Mouse (Mus musculus) limb, embryonic 14.5 days (tissue): ENCODE data around the gene Cped1. TPM values are rescaled to one million over a fixed set of nuclear protein-coding genes. Genes with fewer than 3 reads are reported as not detected.

Source experiments
- ATAC-seq: fragments of 200-750 bp; cut with Nextera tagmentation; 2 replicates; pipeline ENCODE4 v1.8.0; 2017; ENCODE audit warnings: low read depth, moderate number of reproducible peaks, moderate TSS enrichment; ENCODE audit not compliant: low FRiP score
- DNase-seq: peaks from one replicate; pipeline ENCODE4 v3.0.0-alpha.2; 2015; ENCODE audit warnings: low spot score
- H3K27ac ChIP-seq: fragments of 300-500 bp; sonication (generic); replicated peaks from 2 replicates; pipeline ENCODE4 v1.5.1; 2014; ENCODE audit warnings: low read depth, mild to moderate bottlenecking, low read length, moderate library complexity, mixed read lengths
- H3K27me3 ChIP-seq: fragments of 300-500 bp; sonication (generic); 2 replicates; pipeline ENCODE4 v1.6.1; 2014; ENCODE audit warnings: low read length, mixed read lengths; ENCODE audit not compliant: control insufficient read depth, insufficient read depth
- H3K36me3 ChIP-seq: fragments of 300-500 bp; sonication (generic); 2 replicates; pipeline ENCODE4 v1.6.1; 2014; ENCODE audit warnings: mild to moderate bottlenecking, low read length, moderate library complexity, mixed read lengths; ENCODE audit not compliant: control insufficient read depth, insufficient read depth
- H3K4me1 ChIP-seq: fragments of 300-500 bp; sonication (generic); 2 replicates; pipeline ENCODE4 v1.6.1; 2014; ENCODE audit warnings: antibody characterized with exemption, low read length, mixed read lengths; ENCODE audit not compliant: control insufficient read depth, insufficient read depth
- H3K4me2 ChIP-seq: fragments of 300-500 bp; sonication (generic); replicated peaks from 2 replicates; pipeline ENCODE4 v1.6.1; 2014; ENCODE audit warnings: low read depth, mild to moderate bottlenecking, low read length, moderate library complexity; ENCODE audit not compliant: severe bottlenecking
- H3K4me3 ChIP-seq: fragments of 300-500 bp; sonication (generic); replicated peaks from 2 replicates; pipeline ENCODE4 v1.5.1; 2014; ENCODE audit warnings: low read length
- H3K9ac ChIP-seq: fragments of 300-500 bp; sonication (generic); 2 replicates; pipeline ENCODE4 v1.6.1; 2014; ENCODE audit warnings: mild to moderate bottlenecking, low read depth, low read length, moderate library complexity; ENCODE audit not compliant: severe bottlenecking
- H3K9me3 ChIP-seq: fragments of 300-500 bp; sonication (generic); 2 replicates; pipeline ENCODE4 v1.6.1; 2016; ENCODE audit warnings: low read length; ENCODE audit not compliant: control insufficient read depth
- POLR2A ChIP-seq: fragments of 200-500 bp; IDR thresholded peaks from 2 replicates; pipeline ENCODE4 v1.8.0; 2012; ENCODE audit warnings: inconsistent platforms, mild to moderate bottlenecking, moderate library complexity, borderline replicate concordance; ENCODE audit not compliant: insufficient read depth, insufficient read length; ENCODE audit errors: extremely low read depth
- WGBS: fragments of 180-500 bp; shearing (Covaris S2); extraction: QIAGEN DNeasy Blood & Tissue Kit; methylation state at CpG from one replicate; pipeline ENCODE4 v1.1.7; 2014; 5-methylcytosine and 5-hydroxymethylcytosine counted together
- polyA plus RNA-seq, 2 experiments: library from polyadenylated mRNA; depleted of rRNA in 1 of 2; stranded (reverse) in 1 of 2; unstranded in 1 of 2; fragments of >200 nt; fragmentation: Nextera tagmentation in 1 of 2; extraction: Ambion mirVana in 1 of 2; gene quantifications; 2 replicates each; pipeline versions ENCODE4 v1.2.1 to v1.2.3; 2012 to 2014

The Cped1 gene
- polyA plus RNA-seq, 2 experiments: 31.0 to 44.3 TPM

- no peaks in the 10 kb centered on the region for H3K27me3 ChIP-seq
- no peaks in the 10 kb centered on the region for H3K9me3 ChIP-seq
- no peak overlapping the region for H3K9ac ChIP-seq
- no peak for TF ChIP-seq POLR2A
- H3K4me1 ChIP-seq: peaks cover 2% of the 10 kb centered on the region; the same call in 1 of the 2 replicates
- H3K27ac ChIP-seq: no peak overlapping the region
- H3K4me2 ChIP-seq: no peak overlapping the region
- ATAC-seq: no peak
- H3K36me3 ChIP-seq: no peaks in the 10 kb centered on the region
- 88% methylated on average over 7 of the region's 7 CpGs for WGBS
- H3K4me3 ChIP-seq: no peak overlapping the region
- no peak for DNase-seq
These were observed 93.1 kb downstream of the Cped1 start for GRCm38 (mm10) chr6:22078686-22079264.

GRCm38 (mm10) chr6:22086056-22086455 lies 100.3 kb downstream of the Cped1 start:
- H3K9me3 ChIP-seq: no peaks in the 10 kb centered on the region
- H3K4me2 ChIP-seq: no peak overlapping the region
- H3K4me1 ChIP-seq: peaks cover 2% of the 10 kb centered on the region; the same call in 1 of the 2 replicates
- H3K4me3 ChIP-seq: no peak overlapping the region
- no peak overlapping the region for H3K9ac ChIP-seq
- TF ChIP-seq POLR2A: no peak
- no peaks in the 10 kb centered on the region for H3K27me3 ChIP-seq
- ATAC-seq (no peak), DNase-seq (no peak)
- H3K36me3 ChIP-seq: peaks cover 24% of the 10 kb centered on the region
- WGBS: 70% methylated on average over 5 of the region's 5 CpGs
- no peak overlapping the region for H3K27ac ChIP-seq

- Histone ChIP-seq H3K4me1 (no peaks in the 10 kb centered on the region), H3K9ac (no peak overlapping the region), H3K4me2 (no peak overlapping the region), H3K27me3 (no peaks in the 10 kb centered on the region), H3K9me3 (no peaks in the 10 kb centered on the region), H3K4me3 (no peak overlapping the region), H3K27ac (no peak overlapping the region), H3K36me3 (peaks cover 27% of the 10 kb centered on the region)
- ATAC-seq: no peak
- TF ChIP-seq POLR2A: no peak
- 58% methylated on average over 17 of the region's 17 CpGs for WGBS
- peak; percentile 52 for DNase-seq
These were observed 102.8 kb downstream of the Cped1 start for GRCm38 (mm10) chr6:22088346-22089064.

GRCm38 (mm10) chr6:22091773-22092172 lies 106.1 kb downstream of the Cped1 start:
- no peak overlapping the region for H3K4me3 ChIP-seq
- 88% methylated on average over 5 of the region's 5 CpGs for WGBS
- H3K9me3 ChIP-seq: no peaks in the 10 kb centered on the region
- DNase-seq: no peak
- no peak overlapping the region for H3K27ac ChIP-seq
- H3K36me3 ChIP-seq: peaks cover 20% of the 10 kb centered on the region
- no peak overlapping the region for H3K4me2 ChIP-seq
- no peaks in the 10 kb centered on the region for H3K4me1 ChIP-seq
- TF ChIP-seq POLR2A: no peak
- H3K27me3 ChIP-seq: no peaks in the 10 kb centered on the region
- no peak overlapping the region for H3K9ac ChIP-seq
- ATAC-seq: no peak

- no peak overlapping the region for H3K9ac ChIP-seq
- H3K36me3 ChIP-seq: peaks cover 22% of the 10 kb centered on the region
- H3K4me3 ChIP-seq: no peak overlapping the region
- H3K27me3 ChIP-seq: no peaks in the 10 kb centered on the region
- whole genome bisulfite sequencing: 42% methylated on average over 5 of the region's 5 CpGs
- no peak overlapping the region for H3K27ac ChIP-seq
- DNase-seq (no peak), ATAC-seq (peak; percentile 44; the same call in 1 of the 2 replicates)
- no peaks in the 10 kb centered on the region for H3K9me3 ChIP-seq
- H3K4me2 ChIP-seq: no peak overlapping the region
- TF ChIP-seq POLR2A: no peak
- no peaks in the 10 kb centered on the region for H3K4me1 ChIP-seq
These were observed 108.1 kb downstream of the Cped1 start for GRCm38 (mm10) chr6:22093792-22094191.
